Mouse (Mus musculus) E14TG2a.4 (cell line): Measurements from ENCODE around the gene Bmp6.

Experiments used
- CTCF ChIP-seq: conservative IDR thresholded peaks from 2 replicates; pipeline ENCODE4 v1.5.1; 2014; ENCODE audit warnings: low read length
- NANOG ChIP-seq: IDR thresholded peaks from 2 replicates; pipeline ENCODE4 v1.6.1; 2014; ENCODE audit warnings: borderline replicate concordance, low read length, mixed read lengths
- POU5F1 ChIP-seq: IDR thresholded peaks from 2 replicates; pipeline ENCODE4 v1.6.1; 2014; ENCODE audit warnings: low read length, borderline replicate concordance

- TF ChIP-seq CTCF (no peak), POU5F1 (no peak), NANOG (no peak)
Measured at GRCm38 (mm10) chr13:38345431-38345820, 519 bp downstream of the Bmp6 start.
